Mouse (Mus musculus): ENCODE results near the gene Vmn1r85.

- no peak for TF ChIP-seq CTCF (conservative IDR thresholded peaks at IDR 0.05; ENCODE audit: insufficient read depth, insufficient read length, low read depth, low read length)
- TF ChIP-seq POLR2A (IDR thresholded peaks at IDR 0.05; ENCODE audit: low read depth, low read length) = no peak
These were observed 50.7 kb downstream of the Vmn1r85 start for GRCm38 (mm10) chr7:13044254-13044625.

Measured in kidney, adult 2 months (tissue).